Mouse (Mus musculus): ENCODE results near the gene Dctn3. TPM values are rescaled to one million over a fixed set of nuclear protein-coding genes. Genes with fewer than 3 reads are reported as not detected.

The Dctn3 gene
- polyA plus RNA-seq, 1 experiment = 118 TPM

GRCm38 (mm10) chr4:41677006-41677629, 45.9 kb downstream of the Dctn3 start:
- Histone ChIP-seq H3K4me1 (ENCODE audit: control insufficient read depth, insufficient read depth, insufficient read length, low read length) (peaks cover 3% of the 10 kb centered on the region; the same call in 1 of the 2 replicates), H3K4me3 (ENCODE audit: insufficient read depth, low read depth, low read length) (no peak overlapping the region), H3K27ac (replicated peaks; ENCODE audit: low read depth, low read length) (no peak overlapping the region)

DNA sequence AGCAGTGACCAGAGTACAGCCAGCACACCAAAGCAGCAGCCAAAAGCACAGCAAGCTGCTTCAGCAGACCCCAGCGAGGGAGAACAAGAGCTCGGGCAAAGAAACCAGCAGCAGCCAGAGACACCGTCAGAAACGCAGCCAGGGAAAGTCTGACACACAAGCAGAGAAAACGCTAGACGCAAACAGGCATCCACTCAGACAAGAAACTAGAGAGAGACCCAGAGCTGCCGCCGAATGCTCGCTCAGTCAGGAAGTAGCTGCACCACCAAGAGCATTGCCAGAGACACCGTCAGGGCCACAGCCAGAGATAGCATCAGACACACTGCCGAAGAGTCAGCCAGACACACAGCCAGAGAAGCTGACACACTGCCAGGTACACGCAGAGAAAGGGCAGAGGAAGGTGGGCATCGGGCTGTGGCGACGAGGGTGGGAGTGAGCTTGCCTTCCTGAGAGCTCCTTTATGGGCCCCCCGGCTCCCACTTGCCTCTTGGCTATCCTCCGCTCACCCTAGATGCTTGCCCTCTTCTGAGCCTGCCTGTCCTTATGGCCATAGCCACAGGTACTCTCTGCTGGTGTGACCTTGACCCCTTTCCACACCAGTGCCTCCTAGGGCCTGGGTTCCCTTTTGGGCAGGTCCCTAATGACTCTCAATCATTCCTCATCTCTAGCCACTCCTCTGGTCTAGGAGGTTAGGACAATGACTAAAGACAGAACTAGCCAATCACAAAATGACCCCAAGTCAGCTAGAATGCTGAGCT, 46.5 kb downstream of the Dctn3 start:
- H3K4me3 ChIP-seq (ENCODE audit: insufficient read depth, low read depth, low read length) = no peak overlapping the region
- H3K4me1 ChIP-seq (ENCODE audit: control insufficient read depth, insufficient read depth, insufficient read length, low read length) = peaks cover 3% of the 10 kb centered on the region; the same call in 1 of the 2 replicates
- no peak overlapping the region for H3K27ac ChIP-seq (replicated peaks; ENCODE audit: low read depth, low read length)

GRCm38 (mm10) chr4:41673186-41673585, 49.8 kb downstream of the Dctn3 start:
- no peak overlapping the region for H3K4me3 ChIP-seq (ENCODE audit: insufficient read depth, low read depth, low read length)
- H3K4me1 ChIP-seq (ENCODE audit: control insufficient read depth, insufficient read depth, insufficient read length, low read length) = no peaks in the 10 kb centered on the region; the same call in 1 of the 2 replicates
- H3K27ac ChIP-seq (replicated peaks; ENCODE audit: low read depth, low read length) = no peak overlapping the region

GRCm38 (mm10) chr4:41672522-41672963, 50.4 kb downstream of the Dctn3 start:
- Histone ChIP-seq H3K27ac (replicated peaks; ENCODE audit: low read depth, low read length) (no peak overlapping the region), H3K4me1 (ENCODE audit: control insufficient read depth, insufficient read depth, insufficient read length, low read length) (no peaks in the 10 kb centered on the region; the same call in 1 of the 2 replicates), H3K4me3 (ENCODE audit: insufficient read depth, low read depth, low read length) (no peak overlapping the region)

DNA sequence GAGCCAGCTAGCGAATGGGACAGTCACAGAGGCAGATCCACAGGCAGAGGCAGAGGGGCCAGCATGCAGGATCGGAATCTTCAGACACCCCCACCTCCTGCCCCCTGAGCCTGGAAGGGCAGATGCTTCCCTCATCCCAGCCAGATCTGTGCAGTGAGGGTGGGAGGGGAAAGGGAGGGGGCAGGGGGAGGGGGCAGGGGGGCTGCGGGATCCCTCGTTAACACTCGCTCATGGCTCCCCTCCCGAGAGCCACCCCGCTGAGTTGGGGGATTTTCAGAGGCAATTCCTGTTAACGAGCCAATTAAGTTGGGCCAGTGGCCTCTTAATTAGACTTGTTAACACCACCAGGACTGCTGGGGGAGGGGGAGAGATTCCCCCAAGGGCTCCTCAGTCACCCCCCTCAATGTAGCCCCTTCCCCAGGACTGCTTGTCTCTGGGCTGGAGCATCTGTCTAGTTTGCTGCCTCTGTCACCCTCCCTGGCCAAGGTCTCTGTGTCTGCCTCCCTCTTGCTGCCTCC, 50.9 kb downstream of the Dctn3 start:
- Histone ChIP-seq H3K4me3 (ENCODE audit: insufficient read depth, low read depth, low read length) (no peak overlapping the region), H3K4me1 (ENCODE audit: control insufficient read depth, insufficient read depth, insufficient read length, low read length) (no peaks in the 10 kb centered on the region; the same call in 1 of the 2 replicates), H3K27ac (replicated peaks; ENCODE audit: low read depth, low read length) (no peak overlapping the region)

DNA sequence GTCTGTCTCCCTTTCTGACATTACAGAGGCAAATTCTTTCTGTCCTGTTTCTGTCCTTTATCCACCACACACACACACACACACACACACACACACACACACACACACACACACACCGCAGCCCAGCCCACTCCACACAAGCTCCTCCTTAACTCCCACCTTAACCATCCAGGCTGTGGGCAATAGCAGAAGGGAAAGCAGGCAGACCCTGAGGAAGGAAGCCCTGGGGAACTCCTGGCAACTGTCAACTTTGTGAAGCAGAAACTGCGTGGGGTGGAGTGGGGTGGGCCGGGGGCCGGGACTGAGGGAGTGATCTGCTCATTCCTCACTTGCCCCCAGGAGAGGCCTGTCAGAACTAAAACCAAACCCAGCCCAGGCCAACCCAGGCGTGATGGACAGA, 51.5 kb downstream of the Dctn3 start:
- H3K4me1 ChIP-seq (ENCODE audit: control insufficient read depth, insufficient read depth, insufficient read length, low read length) = no peaks in the 10 kb centered on the region
- H3K4me3 ChIP-seq (ENCODE audit: insufficient read depth, low read depth, low read length) = no peak overlapping the region
- no peak overlapping the region for H3K27ac ChIP-seq (replicated peaks; ENCODE audit: low read depth, low read length)

DNA sequence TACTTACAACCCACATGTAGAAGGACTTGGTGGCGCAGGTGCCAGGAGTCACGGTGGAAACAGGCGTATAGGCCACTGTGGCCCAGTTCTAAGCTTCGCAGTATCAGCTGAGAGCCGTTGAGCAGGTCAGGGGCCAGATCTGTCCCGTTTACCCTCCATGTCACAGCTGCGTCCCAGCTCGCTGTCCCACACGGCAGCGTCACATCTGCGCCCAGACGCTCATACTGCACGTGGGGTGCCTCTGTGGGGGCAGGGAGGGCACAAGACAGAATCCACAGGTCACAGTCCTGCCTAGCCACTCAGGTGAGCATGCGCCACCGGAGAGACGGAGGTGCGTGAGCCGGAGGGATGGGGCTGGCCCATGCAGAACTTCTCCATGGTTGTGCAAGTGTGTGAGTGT, 52.1 kb downstream of the Dctn3 start:
- no peak overlapping the region for H3K27ac ChIP-seq (replicated peaks; ENCODE audit: low read depth, low read length)
- H3K4me1 ChIP-seq (ENCODE audit: control insufficient read depth, insufficient read depth, insufficient read length, low read length) = no peaks in the 10 kb centered on the region
- no peak overlapping the region for H3K4me3 ChIP-seq (ENCODE audit: insufficient read depth, low read depth, low read length)

- Histone ChIP-seq H3K4me1 (ENCODE audit: control insufficient read depth, insufficient read depth, insufficient read length, low read length) (no peaks in the 10 kb centered on the region; the same call in 1 of the 2 replicates), H3K27ac (replicated peaks; ENCODE audit: low read depth, low read length) (no peak overlapping the region), H3K4me3 (ENCODE audit: insufficient read depth, low read depth, low read length) (no peak overlapping the region)
Measured at GRCm38 (mm10) chr4:41666646-41667045, 56.3 kb downstream of the Dctn3 start.

- Histone ChIP-seq H3K4me1 (ENCODE audit: control insufficient read depth, insufficient read depth, insufficient read length, low read length) (no peaks in the 10 kb centered on the region; the same call in 1 of the 2 replicates), H3K27ac (replicated peaks; ENCODE audit: low read depth, low read length) (no peak overlapping the region), H3K4me3 (ENCODE audit: insufficient read depth, low read depth, low read length) (no peak overlapping the region)
Measured at GRCm38 (mm10) chr4:41665009-41665675, 57.8 kb downstream of the Dctn3 start.

Other genes starting within 250 kb of the Dctn3 start
- gene AI464131, start 220.1 kb downstream of the Dctn3 start, polyA plus RNA-seq (2012; ENCODE audit: insufficient read depth, insufficient read length, missing spikeins) = 8.7 and 13.8 TPM in 2 replicates
- not detected in 2 replicates for gene 1110017D15Rik, start 205.8 kb downstream of the Dctn3 start, polyA plus RNA-seq (2012; ENCODE audit: insufficient read depth, insufficient read length, missing spikeins)
- 6.8 and 7.8 TPM in 2 replicates for gene Fam219a, start 153.6 kb downstream of the Dctn3 start, polyA plus RNA-seq (2012; ENCODE audit: insufficient read depth, insufficient read length, missing spikeins)
- not detected in 2 replicates for gene Dnaic1, start 153.4 kb downstream of the Dctn3 start, polyA plus RNA-seq (2012; ENCODE audit: insufficient read depth, insufficient read length, missing spikeins)
- gene Enho, start 82.8 kb downstream of the Dctn3 start, polyA plus RNA-seq (2012; ENCODE audit: insufficient read depth, insufficient read length, missing spikeins) = 1.8 TPM in 1 of 2 replicates, not detected in the other
- gene Cntfr, start 26.1 kb downstream of the Dctn3 start, polyA plus RNA-seq (2012; ENCODE audit: insufficient read depth, insufficient read length, missing spikeins) = 5.5 and 8.4 TPM in 2 replicates
- 53.3 and 56.1 TPM in 2 replicates for gene Il11ra1, start 23.2 kb downstream of the Dctn3 start, polyA plus RNA-seq (2012; ENCODE audit: insufficient read depth, insufficient read length, missing spikeins)
- gene Rpp25l, start 9.6 kb downstream of the Dctn3 start, polyA plus RNA-seq (2012; ENCODE audit: insufficient read depth, insufficient read length, missing spikeins) = 9.0 and 13.5 TPM in 2 replicates
- not detected in 2 replicates for gene Arid3c, start 8.0 kb upstream of the Dctn3 start, polyA plus RNA-seq (2012; ENCODE audit: insufficient read depth, insufficient read length, missing spikeins)
- 30.4 and 38.3 TPM in 2 replicates for gene Galt, start 32.1 kb upstream of the Dctn3 start, polyA plus RNA-seq (2012; ENCODE audit: insufficient read depth, insufficient read length, missing spikeins)
- 44.1 and 48.4 TPM in 2 replicates for gene Sigmar1, start 33.0 kb upstream of the Dctn3 start, polyA plus RNA-seq (2012; ENCODE audit: insufficient read depth, insufficient read length, missing spikeins)
- gene Ccl27a, start 51.1 kb upstream of the Dctn3 start, polyA plus RNA-seq (2012; ENCODE audit: insufficient read depth, insufficient read length, missing spikeins) = 39.4 and 50.0 TPM in 2 replicates
- not detected in 2 replicates for gene Gm21541, start 180.4 kb upstream of the Dctn3 start, polyA plus RNA-seq (2012; ENCODE audit: insufficient read depth, insufficient read length, missing spikeins)
- 1.4 TPM in 1 of 2 replicates, not detected in the other for gene Gm20878, start 218.4 kb upstream of the Dctn3 start, polyA plus RNA-seq (2012; ENCODE audit: insufficient read depth, insufficient read length, missing spikeins)
- not detected in 2 replicates for gene Fam205a4, start 242.9 kb upstream of the Dctn3 start, polyA plus RNA-seq (2012; ENCODE audit: insufficient read depth, insufficient read length, missing spikeins)